Mouse (Mus musculus) thymus, postnatal 0 days (tissue): ENCODE data around the gene Naif1. TPM values are rescaled to one million over a fixed set of nuclear protein-coding genes. Genes with fewer than 3 reads are reported as not detected.
"Not testable (repeated sequence)": the region's sequence is repeated elsewhere in the genome, so short reads cannot be mapped to it uniquely, and the experiment has no call there.

Experiments used
- DNase-seq: peaks from one replicate; pipeline ENCODE4 v3.0.0-alpha.2; 2015; ENCODE audit warnings: low spot score
- polyA plus RNA-seq: library from polyadenylated mRNA; unstranded; fragments of >200 nt; fragmentation: Nextera tagmentation; extraction: Ambion mirVana; gene quantifications from 2 replicates; pipeline ENCODE4 v1.2.1, GENCODE M21; 2015

Naif1 gene
- polyA plus RNA-seq, 1 experiment from 2014 or later = 6.2 TPM

DNA sequence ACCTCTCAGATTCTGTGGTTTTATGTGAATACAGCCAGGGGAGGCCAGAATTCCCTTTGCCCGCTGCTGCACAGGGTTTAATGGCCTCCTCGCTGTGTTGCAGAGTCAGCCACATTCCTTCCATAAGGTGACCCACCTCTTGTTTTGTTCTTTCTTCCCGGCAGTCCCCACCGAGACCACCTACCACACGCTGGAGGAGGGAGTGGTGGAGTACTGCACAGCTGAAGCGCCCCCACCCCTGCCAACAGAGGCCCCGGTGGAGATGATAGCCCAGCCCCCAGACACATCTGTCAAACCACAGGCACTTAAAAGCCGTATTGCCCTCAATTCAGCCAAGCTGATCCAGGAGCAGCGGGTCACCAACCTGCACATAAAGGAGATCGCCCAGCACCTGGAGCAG, 4.4 kb downstream of the Naif1 start:
- peak; percentile 47 for DNase-seq

DNA sequence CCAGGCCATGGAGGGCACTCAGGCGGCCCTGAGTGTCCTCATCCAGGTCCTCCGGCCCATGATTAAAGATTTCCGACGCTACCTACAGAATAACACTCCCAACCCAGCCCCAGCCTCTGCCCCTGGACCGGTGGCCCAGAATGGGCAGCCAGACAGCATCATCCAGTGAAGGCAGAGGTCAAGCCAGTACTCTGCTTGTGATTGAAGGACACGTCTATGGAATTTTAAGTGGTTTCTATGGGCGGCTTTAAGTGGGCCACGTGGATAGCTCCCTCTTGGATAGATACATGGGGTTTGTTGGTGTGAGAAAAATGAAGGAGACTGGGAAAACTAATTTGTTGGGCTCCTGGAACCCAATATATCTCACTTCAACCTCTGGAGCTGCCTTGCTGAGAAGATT, 4.8 kb downstream of the Naif1 start:
- no peak for DNase-seq

DNA sequence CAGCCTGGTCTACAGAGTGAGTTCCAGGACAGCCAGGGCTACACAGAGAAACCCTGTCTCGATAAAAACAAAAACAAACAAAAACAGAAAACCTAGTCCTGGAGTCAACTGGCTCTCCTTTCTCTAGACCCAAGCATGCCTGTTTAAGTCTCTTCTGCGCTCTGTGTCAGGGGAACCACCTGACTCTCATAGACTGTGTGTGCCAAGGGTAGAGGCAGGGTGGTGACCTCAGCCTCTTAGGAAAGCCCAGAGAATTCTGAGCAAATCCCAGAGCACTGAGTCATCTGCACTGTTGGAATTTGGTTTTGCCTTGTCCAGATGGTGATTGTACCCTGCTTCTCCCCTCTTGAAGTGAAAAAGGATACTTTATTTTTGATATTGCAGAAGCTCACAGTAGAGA, 8.0 kb downstream of the Naif1 start:
- DNase-seq = no peak

DNA sequence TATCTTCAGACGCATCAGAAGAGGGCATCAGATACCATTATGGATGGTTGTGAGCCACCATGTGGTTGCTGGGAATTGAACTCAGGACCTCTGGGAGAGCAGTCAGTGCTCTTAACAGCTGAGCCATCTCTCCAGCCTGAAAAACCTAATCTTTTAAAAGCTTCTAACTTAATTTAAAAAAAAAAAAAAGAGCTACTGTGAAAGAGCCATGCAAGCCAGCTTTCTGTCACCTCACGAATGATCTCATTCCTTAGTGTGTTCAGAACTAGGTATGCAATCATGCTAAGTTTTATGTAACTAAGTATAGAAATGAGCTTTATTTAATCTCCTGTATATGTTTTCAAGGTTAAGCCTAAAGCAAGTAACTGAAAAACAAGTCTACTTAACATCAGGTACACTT, 9.4 kb downstream of the Naif1 start:
- DNase-seq = no peak

DNA sequence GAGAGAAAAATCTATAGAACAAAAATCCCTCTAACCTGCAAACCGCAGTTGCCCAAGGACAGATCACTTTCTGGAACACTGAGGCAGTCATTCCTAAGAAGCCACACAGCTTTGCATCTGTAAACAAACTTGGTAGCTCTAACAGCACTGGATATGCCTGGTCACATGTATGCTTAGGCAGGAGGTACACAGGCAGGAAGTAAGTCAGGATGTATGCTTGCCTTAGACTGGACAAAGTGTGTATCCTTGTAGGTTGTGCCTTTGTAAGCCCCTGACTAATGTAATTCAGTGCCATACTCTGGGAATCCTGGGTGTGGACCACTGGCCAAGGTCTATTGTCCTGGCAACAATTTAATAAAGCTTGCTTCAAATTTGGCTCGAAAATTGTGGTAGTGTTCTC, 13.5 kb downstream of the Naif1 start:
- DNase-seq = no peak

DNA sequence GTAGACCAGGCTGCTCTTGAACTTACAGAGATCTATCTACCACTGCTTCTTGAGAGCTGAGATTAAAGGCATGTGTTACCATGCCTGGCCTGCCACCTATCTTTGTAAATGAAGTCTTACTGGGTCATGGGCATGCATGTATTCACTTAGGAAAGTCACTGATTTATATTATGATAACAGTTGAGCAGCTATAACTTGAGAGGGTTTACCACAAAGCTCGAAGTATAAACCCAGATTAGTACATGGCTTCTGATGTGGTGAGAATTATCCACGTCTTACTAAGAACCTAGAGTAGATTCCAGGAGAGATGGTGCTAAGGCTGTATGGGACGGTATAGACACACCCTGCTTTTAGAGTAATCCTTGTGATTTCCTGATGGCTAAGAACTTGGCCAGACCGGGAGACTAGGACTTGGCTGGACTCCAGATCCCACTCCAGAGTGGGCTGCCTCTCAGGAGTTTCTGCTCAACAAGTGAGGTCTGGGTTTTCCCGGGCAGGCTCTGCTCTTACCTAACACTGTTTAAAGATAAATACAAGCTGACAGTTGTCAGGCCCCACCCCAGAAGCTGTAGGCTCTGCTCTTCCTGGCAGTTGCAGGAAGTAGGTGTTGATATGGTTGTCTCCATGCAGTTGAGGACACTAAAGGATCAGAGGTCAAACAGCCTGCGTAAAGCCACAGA, 14.1 kb downstream of the Naif1 start:
- peak; percentile 40 for DNase-seq

DNA sequence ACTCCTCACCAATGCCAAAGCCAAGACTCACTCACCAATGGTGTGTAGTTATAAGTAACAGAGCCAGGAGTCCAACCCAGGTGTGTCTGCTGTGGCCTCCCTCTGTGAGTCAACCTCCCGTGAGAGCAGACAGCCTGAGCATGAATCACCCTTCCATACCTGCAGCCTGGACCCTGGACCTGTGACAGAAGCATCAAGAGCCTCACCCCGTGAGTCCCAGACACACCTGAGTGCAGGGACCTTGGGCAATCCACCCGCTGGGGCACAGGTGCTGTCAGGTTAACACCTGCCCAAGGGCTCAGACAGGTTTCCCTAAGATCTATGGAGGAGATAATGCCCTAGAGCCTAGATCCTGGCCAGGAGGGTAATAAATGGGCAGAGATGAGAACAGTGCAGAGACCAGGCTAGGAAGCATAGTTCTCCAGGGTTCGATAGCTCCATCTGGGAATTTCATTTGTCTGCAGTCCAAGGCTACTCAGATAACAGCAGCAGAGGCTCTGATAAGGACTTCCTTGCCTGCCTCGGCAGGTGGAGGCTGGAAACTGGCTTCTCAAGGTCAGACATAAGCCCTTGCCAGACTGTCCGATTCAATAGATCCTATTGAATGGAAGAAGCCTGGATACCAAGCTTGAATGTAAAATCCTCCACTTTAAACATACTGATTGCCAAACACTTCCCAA, 20.9 kb downstream of the Naif1 start:
- no peak for DNase-seq

DNA sequence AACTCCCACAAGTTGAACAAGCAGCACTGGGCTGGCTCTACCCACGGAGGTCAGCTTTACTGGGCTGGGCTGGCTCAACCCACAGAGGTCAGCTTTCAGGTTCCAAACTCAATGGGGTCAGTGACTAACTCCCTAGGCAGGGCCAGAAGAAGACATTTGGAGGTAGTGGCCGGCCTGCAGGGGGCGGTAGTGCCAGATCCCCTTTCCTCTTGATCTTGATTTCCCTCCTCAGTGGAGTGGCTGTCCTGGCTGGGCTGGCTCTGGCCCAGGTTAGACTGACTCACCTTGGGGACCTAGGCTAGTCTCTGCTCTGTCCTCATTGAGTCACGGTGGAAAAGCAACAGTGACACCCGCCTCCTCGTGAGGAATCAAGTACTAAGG, 21.4 kb downstream of the Naif1 start:
- DNase-seq = no peak

DNA sequence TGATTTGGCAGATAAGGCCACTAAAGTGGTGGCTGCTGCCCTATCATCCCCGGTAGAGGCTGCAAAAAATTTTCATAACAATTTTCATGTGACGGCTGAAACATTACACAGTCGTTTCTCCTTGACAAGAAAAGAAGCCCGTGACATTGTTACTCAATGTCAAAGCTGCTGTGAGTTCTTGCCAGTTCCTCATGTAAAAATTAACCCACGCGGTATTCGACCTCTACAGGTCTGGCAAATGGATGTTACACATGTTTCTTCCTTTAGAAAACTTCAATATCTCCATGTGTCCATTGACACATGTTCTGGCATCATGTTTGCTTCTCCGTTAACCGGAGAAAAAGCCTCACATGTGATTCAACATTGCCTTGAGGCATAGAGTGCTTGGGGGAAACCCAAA, 25.1 kb downstream of the Naif1 start:
- DNase-seq = not testable (repeated sequence)

DNA sequence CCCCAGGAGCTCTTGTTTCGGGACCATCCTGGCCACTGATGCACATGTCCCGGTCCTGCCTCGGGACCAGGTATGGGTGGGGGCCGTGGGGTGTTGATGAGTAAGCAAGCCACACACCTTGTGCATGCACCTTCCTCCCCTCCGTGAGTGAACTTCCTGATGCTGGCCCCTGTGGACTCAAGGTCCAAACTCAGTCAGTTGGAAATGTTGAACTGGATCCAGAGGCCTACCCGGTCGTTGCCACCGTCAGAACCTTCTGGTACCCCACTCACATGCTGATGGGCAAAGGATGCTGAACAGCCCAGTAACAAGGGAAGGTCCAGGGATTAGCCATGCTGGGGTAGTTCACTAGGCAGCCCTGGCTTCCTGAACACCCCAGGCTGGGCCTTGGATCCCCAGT, 32.1 kb downstream of the Naif1 start:
- no peak for DNase-seq

DNA sequence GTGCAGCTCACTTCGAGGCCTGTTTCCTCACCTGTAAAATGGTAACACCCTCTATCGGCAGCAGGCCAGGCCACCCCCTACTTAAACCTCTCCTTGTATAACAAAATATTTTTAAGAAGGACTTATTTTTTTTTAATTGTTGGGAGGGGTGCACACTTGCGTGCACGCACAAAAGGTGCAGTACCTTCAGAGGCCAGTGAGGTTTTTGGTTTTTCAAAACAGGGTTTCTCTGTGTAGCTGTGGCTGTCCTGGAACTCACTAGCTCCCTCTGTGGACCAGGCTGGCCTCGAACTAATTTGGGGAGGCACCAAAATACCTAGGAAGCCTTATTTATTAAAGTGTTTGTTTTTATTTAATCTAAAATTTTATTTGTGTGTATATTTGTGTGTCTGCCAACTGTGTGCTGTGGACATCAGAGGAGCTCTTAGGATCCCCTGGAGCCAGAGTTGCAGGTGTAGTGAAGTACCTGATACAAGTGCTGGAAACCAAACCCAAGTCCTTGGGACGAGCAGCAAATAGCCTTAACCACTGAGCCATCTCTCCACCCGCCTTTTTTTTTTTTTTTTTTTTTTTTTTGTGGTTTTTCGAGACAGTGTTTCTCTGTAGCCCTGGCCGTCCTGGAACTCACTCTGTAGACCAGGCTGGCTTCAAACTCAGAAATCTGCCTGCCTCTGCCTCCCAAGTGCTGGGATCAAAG, 33.1 kb downstream of the Naif1 start:
- DNase-seq = peak; percentile 53

DNA sequence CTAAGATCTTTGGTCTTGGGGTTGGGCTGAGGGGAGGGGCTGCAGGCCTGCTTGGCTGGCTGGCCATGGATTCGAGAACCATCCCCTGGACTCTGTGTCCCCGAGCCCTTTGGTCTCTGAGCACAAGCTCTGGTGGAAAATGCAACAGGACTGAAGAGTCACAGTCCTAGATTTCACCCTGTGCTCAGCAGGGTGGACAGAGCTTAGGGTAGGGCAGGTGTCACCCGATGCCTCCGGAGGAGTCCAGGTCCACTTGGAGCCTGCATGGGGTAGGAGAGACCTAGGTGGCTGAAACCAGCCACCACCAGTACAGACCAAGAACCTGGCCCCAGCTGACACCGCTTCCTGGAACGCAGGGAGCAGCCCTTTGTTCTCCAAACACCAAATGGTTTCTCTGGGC, 34.7 kb downstream of the Naif1 start:
- DNase-seq = no peak

DNA sequence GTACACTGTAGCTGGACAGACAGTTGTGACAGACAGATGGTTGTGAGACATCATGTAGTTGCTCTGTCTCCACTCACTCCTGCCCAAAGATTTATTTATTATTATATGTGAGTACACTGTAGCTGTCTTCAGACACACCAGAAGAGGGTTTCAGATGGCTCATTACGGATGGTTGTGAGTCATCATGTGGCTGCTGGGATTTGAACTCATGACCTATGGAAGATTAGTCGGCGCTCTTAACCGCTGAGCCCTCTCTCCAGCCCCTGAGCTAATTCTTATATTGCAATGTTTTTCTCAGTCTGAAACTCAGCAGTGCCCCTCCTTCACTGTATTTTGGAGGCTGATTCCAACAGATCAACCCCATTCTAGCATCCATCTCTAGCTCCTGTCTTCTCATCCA, 35.5 kb downstream of the Naif1 start:
- no peak for DNase-seq

DNA sequence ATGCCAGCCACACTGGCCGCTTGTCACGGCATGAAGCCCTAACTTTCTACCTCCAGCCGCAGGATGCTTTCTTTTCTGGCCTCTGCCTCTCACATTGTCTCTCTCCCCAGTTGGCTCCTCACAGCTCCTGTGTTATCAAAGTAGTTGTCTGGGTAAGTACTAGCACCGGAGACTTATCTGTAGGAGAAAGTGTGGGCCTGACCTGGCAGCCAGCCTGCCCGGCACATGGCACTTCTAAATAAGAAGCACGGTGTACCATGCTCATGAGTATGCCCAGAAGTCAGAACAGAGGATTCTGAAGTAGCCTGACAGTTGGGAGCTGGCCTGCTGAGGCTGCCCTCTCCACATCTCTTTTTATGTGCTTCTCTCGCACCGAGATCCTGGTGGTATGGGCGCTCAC, 35.9 kb downstream of the Naif1 start:
- DNase-seq = no peak

DNA sequence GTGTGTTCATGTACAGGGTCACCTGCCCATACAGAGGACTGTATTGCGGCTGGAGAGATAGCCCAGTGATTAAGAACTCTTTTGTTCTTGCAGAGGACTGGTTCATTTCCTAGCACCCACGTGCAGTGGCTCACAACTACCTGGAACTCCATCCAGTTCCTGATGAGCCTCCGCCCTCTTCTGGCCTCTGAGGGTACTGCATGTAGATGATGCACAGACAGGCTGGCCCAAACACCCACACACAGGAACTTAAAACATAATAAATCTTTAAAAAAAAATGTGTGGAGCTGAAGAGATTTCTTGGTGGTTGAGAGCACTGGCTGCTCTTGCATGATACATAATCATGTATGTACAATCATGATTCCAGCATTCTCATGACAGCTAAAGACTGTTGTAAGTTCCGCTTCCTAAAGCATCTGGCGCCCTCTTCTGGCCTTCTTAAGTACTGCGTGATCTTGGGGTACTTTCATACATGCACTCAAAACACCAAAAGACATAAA, 36.9 kb downstream of the Naif1 start:
- DNase-seq = peak; percentile 92

DNA sequence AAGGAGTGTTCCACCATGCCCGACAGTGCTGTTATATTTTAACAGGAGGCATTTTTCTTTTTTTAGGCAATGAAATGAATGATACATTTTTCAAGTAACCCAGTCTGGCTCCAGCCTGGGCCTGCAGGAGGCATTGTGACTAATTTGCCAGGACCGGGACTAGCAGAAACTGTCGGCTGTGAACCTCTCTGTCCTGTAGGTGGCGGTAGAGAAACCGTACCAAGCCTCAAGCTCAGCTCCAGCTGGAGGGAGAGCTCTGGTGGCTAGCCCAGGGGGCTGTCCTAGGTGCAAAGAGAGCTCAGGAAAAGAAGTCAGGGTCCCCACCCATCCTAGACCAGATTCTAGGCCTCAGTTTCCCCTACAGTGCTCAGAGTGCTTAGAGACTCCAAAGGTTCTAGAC, 38.4 kb downstream of the Naif1 start:
- DNase-seq = peak; percentile 90

DNA sequence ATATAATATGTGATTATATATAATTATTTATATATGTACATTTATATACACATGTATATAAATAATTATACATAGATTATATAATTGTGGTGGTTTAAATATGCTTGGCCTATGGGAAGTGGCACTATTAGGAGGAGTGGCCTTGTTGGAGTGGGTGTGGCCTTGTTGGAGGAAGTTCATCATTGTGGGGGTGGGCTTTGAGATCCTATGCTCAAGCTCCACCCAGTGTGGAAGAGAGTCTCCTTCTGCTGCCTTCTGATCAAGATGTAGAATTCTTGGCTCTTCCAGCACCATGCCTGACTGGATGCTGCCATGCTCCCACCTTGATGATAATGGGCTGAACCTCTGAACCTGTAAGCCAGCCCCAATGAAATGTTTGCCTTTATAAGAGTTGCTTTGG, 40.5 kb downstream of the Naif1 start:
- DNase-seq = not testable (repeated sequence)

DNA sequence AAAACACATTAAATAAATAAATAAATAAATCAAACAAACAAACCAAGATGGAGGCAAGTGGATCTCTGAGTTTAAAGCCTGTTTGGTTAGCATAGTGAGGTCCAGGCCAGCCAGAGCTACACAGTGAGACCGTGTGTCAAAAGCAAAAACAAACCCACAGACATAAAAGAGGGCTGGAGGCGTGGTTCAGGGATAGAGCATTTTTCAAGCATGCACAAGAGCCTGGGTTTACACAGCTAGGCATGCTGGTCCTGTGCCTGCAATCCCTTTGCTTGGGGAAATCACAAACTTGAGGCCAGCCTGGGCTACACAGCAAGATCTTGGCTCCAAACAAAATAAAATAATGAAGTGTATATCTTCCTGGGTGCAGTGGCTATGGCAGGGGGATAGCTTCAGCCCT, 42.4 kb downstream of the Naif1 start:
- no peak for DNase-seq

DNA sequence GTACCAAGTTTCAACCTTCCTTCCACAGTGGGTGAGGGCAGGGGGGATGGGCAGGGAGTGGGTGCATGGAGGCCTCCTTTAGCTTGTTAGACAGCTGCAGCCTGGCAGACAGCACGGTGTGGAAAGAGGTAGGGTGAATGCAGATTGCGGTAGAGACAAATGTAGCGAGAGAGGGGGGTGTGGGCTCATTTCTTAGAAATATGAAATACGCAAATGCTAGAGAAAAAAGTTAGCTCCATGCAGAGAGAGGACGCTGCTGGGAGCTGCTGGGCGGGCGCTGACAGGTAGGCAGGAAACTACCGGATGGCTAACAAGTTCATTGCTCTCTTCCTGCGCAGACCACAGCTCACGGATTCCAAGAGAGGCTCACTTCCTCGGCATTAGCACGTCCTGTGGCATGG, 43.0 kb downstream of the Naif1 start:
- peak; percentile 89 for DNase-seq

DNA sequence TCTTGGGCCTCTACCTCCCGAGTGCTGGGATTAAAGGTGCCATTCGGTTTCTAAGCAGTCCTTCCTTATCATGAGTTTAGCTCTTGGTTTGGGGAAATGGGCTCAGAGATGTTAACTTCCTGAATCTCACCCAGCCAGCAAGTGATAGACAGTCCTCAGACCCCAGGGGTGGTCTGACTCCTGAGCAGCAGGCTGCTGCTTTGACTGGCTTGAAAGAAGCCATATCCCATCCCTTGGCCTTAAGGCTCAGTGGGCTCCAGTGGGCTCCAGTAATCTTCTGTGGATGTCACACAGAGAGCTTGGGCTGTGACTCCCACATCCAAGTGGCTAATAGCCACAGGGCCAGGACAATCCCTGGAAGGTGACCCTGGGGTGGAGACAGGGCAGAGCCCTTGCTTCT, 44.3 kb downstream of the Naif1 start:
- DNase-seq = no peak

DNA sequence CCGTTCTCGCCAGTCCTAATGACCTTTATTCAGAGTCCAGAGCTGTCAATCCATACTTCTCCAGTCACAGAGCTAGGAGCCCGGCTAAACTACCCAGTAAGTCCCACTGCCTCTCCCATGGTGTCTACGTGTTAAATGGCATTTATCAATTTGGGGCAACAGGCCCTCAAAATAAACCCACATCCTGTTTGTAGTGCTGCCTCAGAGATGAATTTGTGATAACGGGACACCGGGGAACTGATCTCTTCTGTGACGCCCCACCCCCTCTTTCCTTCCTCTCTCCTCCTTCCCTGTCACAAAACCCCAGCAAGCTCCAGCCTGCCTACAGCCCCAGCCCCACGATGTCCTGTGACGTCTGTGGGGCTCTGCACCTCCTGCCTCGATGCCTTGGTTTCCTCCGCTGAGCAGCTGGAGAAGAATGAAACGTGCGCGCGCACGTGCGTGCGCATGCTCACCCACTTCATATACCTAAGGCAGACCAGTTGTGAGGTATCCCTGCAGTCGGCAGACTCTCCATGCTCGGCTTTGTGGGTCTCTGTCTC, 45.0 kb downstream of the Naif1 start:
- peak; percentile 97 for DNase-seq

DNA sequence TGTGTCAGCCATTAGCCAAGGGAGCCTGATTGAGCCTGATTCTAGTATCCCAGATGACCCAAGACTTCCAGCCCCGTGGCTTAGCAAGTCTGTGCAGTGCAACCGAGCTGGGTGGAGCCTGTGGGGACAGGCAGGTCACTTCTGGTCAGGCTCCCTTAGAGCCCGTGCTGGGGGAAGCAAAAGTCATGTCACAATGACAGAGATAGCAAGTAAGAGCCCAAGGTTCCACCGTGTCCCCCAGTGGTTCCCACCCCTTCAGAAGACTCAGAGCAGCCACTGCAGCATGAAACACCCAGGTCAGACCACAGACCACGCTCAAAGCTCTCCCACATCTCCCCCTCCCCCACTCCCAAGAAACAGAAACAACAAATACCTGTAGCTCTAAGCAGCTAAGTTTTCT, 45.9 kb downstream of the Naif1 start:
- peak; percentile 71 for DNase-seq
